Mouse (Mus musculus) urinary bladder, postnatal 10 days (tissue): Measurements from ENCODE around the gene Gm49340.
"Not testable (repeated sequence)": the region's sequence is repeated elsewhere in the genome, so short reads cannot be mapped to it uniquely, and the experiment has no call there.

Experiments used
- DNase-seq: peaks from one replicate; pipeline ENCODE4 v3.0.0; 2022; ENCODE audit warnings: low spot score

Gm49340 gene

DNA sequence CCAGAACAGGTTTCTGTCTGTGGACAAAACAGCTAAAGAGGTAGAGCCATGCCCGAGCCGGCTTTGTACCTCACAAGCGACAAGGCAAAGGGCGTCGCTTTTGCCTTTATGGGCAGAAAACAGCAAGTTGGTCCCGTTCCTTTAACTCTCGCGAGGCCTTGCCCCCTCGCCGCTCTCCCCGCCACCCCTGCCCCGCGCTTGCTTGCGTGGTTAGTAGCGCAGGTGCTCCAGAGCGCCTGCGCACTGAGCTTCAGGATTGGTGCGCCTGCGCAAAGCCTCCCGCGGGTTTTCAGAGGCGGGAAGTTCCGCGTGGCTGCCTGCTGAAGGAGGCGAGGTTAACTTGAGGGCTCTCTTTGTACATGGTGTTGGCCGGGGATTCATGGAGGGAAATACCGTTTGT, at the start of gene Gm49340, which contains the start of the genes Aspa and Spata22:
Gene Gm49340, plus strand, starts transcription at position 300 of the 400 bp plus-strand sequence.
Gene Aspa, minus strand, starts transcription at position 155 of the 400 bp plus-strand sequence.
Gene Spata22, plus strand, starts transcription at position 300 of the 400 bp plus-strand sequence.
- no peak for DNase-seq

DNA sequence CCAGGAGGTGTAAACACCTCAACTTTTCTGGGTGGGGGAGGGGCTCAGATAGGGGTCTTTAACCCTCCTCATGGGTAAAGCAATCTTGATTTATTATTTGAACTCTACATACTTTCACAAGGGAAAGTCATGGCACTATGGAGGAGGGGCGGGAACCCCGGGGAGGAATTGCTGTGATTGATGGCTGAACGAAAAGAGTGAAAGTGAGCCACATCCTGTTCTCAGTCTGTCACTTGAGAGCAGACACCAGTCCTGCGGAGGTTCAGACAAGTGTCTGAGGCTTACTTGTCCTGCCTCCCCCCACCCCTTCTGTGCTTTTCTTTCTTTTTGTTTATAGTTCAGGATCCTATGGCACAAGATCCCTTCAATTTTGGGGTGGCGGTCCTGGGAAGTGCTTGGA, 48.8 kb upstream of the Gm49340 start:
- no peak for DNase-seq

GRCm38 (mm10) chr11:73281528-73282027, 48.0 kb upstream of the Gm49340 start:
- no peak for DNase-seq

- no peak for DNase-seq
Observed at GRCm38 (mm10) chr11:73283369-73283768, 46.2 kb upstream of the Gm49340 start.

DNA sequence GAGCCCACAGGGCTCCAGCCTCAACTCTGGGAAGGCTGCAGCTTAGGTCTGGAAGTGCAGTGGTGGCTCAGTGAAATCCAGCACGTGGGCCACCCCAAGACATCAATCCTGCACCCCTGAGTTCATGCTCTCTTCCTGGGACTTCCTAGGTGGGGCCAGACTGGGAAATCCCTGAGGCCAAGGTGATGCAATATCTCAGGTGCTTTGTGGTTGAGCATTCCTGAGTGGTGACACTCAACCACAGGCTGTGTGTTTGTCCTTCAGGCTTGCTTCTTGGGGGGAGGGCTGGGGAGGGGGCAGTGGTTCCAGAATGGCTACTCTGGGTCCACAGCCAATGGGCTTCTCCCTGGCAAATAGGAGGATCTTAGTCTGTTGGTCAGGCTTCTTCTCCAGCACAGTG, 45.6 kb upstream of the Gm49340 start:
- DNase-seq = no peak

GRCm38 (mm10) chr11:73284351-73284750, 45.2 kb upstream of the Gm49340 start:
- DNase-seq = no peak

- no peak for DNase-seq
Observed at GRCm38 (mm10) chr11:73289621-73290020, 39.9 kb upstream of the Gm49340 start.

GRCm38 (mm10) chr11:73303123-73303522, 26.4 kb upstream of the Gm49340 start:
- DNase-seq = no peak

DNA sequence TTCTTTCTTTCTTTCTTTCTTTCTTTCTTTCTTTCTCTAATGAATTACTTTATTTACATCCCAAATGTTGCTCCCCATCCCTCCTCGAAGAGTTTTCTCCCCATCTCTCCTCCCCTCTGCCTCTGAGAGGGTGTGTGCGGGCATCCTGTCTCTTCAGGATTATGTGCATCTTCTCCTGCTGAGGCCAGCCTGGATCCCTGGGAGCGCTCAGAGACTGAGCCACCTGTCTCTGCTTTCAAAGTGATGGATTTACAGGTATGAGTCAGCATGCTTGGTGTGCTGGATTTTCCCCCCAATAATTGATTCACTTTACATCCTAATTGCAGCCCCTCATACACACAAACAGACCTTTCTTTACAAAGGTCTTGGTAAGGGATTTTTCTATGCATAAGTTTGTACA, 13.6 kb upstream of the Gm49340 start:
- DNase-seq = no peak

DNA sequence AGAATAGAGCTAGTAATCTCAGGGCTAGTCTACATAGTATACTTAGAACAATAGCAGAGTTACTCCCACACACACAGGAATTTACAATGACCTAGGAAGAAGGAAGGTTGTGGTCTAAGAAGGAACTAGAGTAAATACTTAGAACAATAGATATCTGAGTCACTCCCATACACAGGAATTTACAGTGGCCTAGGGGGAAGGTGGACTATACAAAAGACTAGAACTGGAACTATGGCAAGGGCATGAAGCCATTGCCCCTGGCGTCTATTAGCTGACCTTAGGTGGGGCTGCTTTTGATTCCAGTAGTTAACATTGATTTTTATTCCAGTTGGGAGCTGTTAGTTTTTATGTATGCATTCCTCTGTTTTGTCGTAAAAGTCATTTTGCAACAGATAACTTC, 11.0 kb upstream of the Gm49340 start:
- not testable (repeated sequence) for DNase-seq

DNA sequence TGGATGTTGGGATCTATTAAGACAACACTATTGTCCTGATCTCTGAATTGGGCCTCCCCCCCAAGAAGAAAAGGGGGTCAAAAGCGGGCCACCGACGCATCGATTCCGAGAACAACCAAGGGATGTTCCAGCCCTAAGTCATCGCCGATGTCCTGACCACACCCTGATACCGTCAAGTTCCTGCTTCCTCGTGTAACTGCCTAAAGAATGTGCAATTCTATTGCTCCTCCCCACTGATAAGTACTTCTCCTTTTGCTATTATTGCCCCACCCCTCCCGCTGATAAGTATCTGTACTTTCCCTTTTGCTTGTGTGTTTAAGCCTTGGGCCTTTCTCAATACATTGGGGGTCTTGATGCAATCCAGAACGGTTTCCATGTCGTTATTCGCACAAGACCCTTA, 8.5 kb upstream of the Gm49340 start:
- DNase-seq = not testable (repeated sequence)

GRCm38 (mm10) chr11:73323906-73324830, 5.4 kb upstream of the Gm49340 start:
- DNase-seq = no peak

- no peak for DNase-seq
Observed at GRCm38 (mm10) chr11:73326485-73326886, 3.1 kb upstream of the Gm49340 start.

GRCm38 (mm10) chr11:73327361-73327760, 2.2 kb upstream of the Gm49340 start:
- no peak for DNase-seq

GRCm38 (mm10) chr11:73333357-73333756, 3.8 kb downstream of the Gm49340 start:
- DNase-seq = no peak

DNA sequence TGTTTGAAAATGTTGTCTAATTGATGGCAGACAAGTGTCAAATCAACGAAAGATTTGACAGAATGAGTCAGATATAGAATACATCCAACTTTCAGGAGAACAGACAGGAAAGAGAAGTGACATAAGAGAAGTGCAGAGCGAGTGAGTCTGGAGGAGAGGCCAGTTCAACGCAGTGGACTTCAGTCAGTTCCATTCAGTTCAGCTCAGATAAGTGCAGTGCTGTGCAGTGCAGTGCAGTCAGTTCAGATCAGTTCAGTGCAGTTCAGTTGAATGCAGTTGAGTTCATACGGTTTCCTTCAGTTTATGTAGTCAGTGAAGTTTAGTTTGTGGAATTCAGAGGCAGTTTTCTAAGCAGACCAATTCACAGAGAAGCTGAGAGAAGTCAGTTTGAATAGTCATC, 7.4 kb downstream of the Gm49340 start:
- DNase-seq = no peak

DNA sequence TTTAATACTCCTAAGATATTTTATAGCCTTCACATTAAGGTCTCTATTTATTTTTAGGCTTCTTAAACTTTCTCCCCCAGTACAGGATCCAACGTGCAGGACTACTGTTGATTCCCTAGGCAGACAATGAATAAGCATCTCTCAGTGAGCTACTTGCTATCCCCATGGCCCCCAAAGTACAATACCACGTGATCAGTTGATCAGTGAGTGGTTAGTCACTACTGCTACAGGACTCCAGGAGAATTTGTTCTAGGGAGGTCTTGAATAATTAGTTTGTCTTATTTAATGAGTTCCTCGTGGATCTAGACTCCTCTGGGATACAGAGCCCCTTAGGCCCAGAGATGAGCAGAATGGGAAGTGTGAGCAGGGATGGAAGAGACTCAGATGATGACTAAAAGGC, 20.9 kb downstream of the Gm49340 start, which contains the start of gene Olfr20:
Gene Olfr20, plus strand, starts transcription at position 301 of the 400 bp plus-strand sequence.
- DNase-seq = no peak

DNA sequence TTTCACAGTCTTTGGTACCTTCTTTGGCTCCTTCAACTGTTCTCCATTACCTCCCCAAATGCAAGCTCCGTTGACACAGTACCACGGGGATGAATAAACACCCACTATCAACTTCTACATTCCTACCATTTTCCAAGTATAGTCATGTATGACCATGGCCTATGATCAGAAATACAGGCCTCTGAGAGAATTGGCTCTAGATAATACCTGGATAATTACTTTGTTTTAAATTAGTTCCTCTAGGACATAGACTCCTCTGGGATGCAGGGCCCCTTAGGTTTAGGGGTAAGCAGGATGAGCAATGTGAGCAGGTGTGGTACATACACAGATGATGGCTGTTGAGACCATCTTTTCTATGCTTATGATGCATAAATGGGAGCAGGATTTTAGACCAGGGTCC, 41.4 kb downstream of the Gm49340 start, which contains the start of gene Olfr376:
Gene Olfr376, plus strand, starts transcription at position 301 of the 400 bp plus-strand sequence.
- no peak for DNase-seq

GRCm38 (mm10) chr11:73395374-73395773, 65.8 kb downstream of the Gm49340 start:
- DNase-seq = no peak

DNA sequence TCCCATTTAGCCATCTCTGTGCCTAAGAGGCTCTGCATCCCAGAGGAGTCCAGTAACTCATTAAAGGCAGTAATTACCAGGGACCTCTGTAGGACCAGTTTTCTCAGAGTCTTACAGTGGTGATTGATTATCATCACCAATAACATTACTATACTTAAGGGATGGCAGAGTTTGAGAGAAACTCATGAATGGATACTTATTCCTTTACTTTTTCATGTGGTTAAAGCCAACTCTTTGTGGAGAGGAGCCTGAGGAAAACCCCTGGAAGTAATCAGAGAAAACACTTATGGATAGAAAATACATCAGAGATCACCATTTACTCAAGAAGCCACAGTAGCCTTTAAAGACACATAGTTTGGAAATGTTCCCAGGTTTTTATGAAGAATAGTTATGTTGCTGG, 70.0 kb downstream of the Gm49340 start, which contains the start of gene Olfr1:
Gene Olfr1, minus strand, starts transcription at position 101 of the 400 bp plus-strand sequence.
- no peak for DNase-seq
